Mouse (Mus musculus) cerebellum, adult 11 months (tissue): ENCODE data around the gene Setmar.

Experiments
- DNase-seq: peaks from one replicate; pipeline ENCODE4 v3.0.0; 2022

Gene Setmar

DNA sequence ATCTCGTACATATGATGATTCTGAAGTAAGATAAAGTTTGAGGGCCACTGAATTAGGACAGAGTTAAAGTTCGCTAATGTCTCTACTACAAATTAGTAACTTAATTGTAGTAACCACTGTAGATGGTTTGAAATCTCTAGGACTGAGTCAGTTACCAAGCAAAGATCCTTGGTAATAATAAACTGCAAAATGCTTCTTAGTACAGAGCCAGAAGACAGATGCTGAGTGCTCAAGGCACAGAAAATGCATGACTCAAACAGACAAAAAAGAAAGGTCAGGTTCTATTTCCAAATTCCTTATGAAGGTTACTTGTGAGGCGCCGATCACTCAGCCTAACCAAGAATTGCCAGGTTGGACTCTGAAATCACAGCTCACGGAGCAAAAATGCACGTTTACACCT lies 53.0 kb downstream of the Setmar start:
- DNase-seq = no peak

DNA sequence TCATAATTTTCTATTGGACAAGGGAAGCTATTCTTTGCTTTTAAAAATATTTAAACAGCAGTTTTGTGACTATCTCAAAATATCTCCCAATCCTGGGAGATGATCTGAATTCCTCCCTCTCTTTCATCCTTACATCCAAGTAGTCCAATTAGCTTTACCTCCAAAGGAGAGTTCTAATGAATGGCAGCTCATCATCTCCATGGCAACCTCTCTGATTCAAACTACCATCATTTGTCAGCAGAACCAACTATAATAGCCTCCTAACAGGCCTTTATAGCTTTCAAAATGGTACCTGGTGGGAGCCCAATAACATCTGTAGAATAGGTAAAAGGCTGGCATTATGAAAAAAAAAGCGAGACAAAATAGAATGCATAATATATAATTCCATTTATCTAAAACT lies 60.6 kb downstream of the Setmar start:
- DNase-seq = no peak

- DNase-seq = no peak
These were observed 61.8 kb downstream of the Setmar start for GRCm38 (mm10) chr6:108126631-108127030.
